Mouse (Mus musculus) midbrain, embryonic 11.5 days (tissue): ENCODE results near the gene Rbbp6. TPM values are rescaled to one million over a fixed set of nuclear protein-coding genes. Genes with fewer than 3 reads are reported as not detected.

Experiments used
- ATAC-seq: fragments of 200-750 bp; cut with Nextera tagmentation; 2 replicates; pipeline ENCODE4 v1.8.0; 2017; ENCODE audit warnings: moderate TSS enrichment, moderate library complexity; ENCODE audit not compliant: low FRiP score
- DNase-seq: peaks from one replicate; pipeline ENCODE4 v3.0.0; 2015; ENCODE audit warnings: low spot score; ENCODE audit errors: missing footprints
- H3K27ac ChIP-seq: fragments of 300-500 bp; sonication (generic); 2 replicates; pipeline ENCODE4 v1.5.1; 2014; ENCODE audit warnings: low read depth, low read length
- H3K27me3 ChIP-seq: fragments of 300-500 bp; sonication (generic); 2 replicates; pipeline ENCODE4 v1.6.1; 2014; ENCODE audit warnings: mild to moderate bottlenecking, low read length, moderate library complexity, mixed read lengths; ENCODE audit not compliant: control insufficient read depth, insufficient read depth
- H3K36me3 ChIP-seq: fragments of 300-500 bp; sonication (generic); 2 replicates; pipeline ENCODE4 v1.6.1; 2014; ENCODE audit warnings: mild to moderate bottlenecking, low read length, moderate library complexity, mixed read lengths; ENCODE audit not compliant: control insufficient read depth, insufficient read depth
- H3K4me1 ChIP-seq: fragments of 300-500 bp; sonication (generic); 2 replicates; pipeline ENCODE4 v1.6.1; 2014; ENCODE audit warnings: low read length; ENCODE audit not compliant: control insufficient read depth, insufficient read depth
- H3K4me2 ChIP-seq: fragments of 300-500 bp; sonication (generic); 2 replicates; pipeline ENCODE4 v1.6.1; 2014; ENCODE audit warnings: mild to moderate bottlenecking, moderate library complexity
- H3K4me3 ChIP-seq: fragments of 300-500 bp; sonication (generic); 2 replicates; pipeline ENCODE4 v1.5.1; 2014; ENCODE audit warnings: low read depth, low read length
- H3K9ac ChIP-seq: fragments of 300-500 bp; sonication (generic); 2 replicates; pipeline ENCODE4 v1.6.1; 2014; ENCODE audit warnings: low read length
- H3K9me3 ChIP-seq: fragments of 300-500 bp; sonication (generic); 2 replicates; pipeline ENCODE4 v1.6.1; 2016; ENCODE audit warnings: low read length; ENCODE audit not compliant: control insufficient read depth
- WGBS: fragments of 180-500 bp; shearing (Covaris S2); extraction: QIAGEN DNeasy Blood & Tissue Kit; methylation state at CpG from one replicate; pipeline ENCODE4 v1.1.7; 2014; 5-methylcytosine and 5-hydroxymethylcytosine counted together
- polyA plus RNA-seq: library from polyadenylated mRNA; unstranded; fragments of >200 nt; fragmentation: Nextera tagmentation; extraction: Ambion mirVana; gene quantifications from 2 replicates; pipeline ENCODE4 v1.2.1, GENCODE M21; 2014

The Rbbp6 gene
- 32.8 and 38.1 TPM in 2 replicates for polyA plus RNA-seq

DNA sequence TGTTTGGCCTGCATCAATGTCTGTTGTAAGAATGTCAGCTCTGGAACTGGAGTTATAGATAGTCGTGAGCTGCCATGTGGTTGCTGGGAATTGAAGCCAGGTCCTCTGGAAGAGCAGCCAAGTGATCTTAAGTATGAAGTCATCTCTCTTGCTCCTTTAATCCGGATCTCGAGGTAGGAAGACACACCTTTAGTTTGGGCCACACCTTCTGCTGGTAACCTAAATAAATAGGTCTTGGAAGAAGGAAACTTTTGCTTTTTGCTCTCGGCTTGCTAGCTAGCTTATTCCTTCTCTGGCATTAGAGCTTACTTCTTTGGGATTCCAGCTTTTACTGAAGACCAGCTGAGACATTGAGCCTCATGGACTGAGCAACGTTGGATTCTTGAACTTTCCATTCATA lies at the start of gene Rbbp6:
Gene Rbbp6, plus strand, starts transcription at position 301 of the 400 bp plus-strand sequence.
- Histone ChIP-seq H3K36me3 (no peaks in the 10 kb centered on the region), H3K4me3 (no peak within 1 kb of the TSS), H3K9ac (no peak within 1 kb of the TSS), H3K27ac (no peak within 1 kb of the TSS), H3K9me3 (no peaks in the 10 kb centered on the region), H3K4me1 (no peaks in the 10 kb centered on the region; the same call in 1 of the 2 replicates), H3K27me3 (no peaks in the 10 kb centered on the region), H3K4me2 (no peak within 1 kb of the TSS)
- DNase-seq = no peak
- ATAC-seq = no peak
- WGBS = 83% methylated on average over 5 of the region's 5 CpGs

DNA sequence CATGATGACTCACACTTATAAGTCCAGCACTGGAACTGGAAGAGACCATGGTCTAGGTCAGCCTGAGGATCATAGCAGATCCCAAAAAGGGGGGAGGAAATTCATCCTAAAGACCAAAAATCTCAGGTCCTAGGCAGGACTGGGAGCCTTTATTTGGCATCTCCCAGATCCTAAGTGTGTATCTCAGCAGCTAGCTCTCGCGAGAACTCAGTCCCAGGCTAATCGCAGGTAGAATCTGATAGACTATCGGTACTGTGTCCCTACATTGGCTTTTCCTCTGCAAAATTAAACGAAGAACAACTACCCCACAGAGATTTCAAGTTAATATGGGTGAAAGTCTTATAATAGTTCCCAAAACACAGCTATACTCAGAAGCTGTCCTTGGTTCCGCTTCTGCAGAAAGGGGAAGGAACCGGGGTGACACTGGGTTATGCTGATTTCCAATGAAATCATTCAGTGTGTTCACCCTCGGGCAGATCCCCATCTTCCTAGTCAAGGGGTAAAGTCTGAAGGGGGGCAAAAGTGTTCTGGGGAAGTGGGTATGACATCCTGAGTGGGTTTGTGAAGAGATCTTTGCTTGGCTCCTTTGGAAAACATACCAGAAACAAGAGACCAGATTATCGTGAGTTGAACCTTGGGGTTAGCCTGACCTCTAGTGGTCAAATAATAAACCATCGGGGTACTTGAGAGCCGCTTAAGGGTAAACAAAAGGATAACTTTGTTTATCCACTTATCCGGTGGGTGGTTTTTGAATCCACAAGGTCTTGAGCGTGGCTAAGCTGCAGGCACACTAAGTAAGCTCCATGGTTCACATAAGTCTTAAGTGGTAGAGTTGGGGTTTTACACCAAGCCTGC lies 45.5 kb upstream of the Rbbp6 start:
- DNase-seq = peak; percentile 96
- peak overlapping the region; percentile 8; the same call in 1 of the 2 replicates for H3K4me2 ChIP-seq
- no peak overlapping the region for H3K9ac ChIP-seq
- H3K4me3 ChIP-seq = no peak overlapping the region
- 45% methylated on average over 13 of the region's 13 CpGs for WGBS
- H3K9me3 ChIP-seq = no peaks in the 10 kb centered on the region
- H3K27ac ChIP-seq = no peak overlapping the region
- H3K4me1 ChIP-seq = no peaks in the 10 kb centered on the region
- no peaks in the 10 kb centered on the region for H3K36me3 ChIP-seq
- ATAC-seq = peak; percentile 61
- no peaks in the 10 kb centered on the region for H3K27me3 ChIP-seq

DNA sequence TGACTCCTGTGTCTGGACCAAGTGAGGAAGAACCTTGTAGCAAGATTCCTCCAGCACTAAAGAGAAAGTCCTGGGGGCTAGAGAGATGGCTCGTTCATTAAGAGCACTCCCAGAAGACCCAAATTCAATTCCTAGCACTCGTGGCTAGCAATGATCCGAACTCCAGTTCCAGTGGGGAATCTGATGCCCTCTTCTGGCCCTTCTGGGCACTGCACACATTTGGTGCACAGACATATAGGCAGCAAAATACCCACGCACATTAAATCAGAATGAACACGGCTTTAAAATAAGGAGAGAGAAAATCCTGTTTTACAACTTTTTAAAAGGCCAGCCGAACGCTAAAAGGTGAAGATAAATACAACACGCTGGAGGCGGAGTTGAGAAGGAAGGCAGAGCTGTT lies 43.9 kb upstream of the Rbbp6 start:
- ATAC-seq = no peak
- H3K4me3 ChIP-seq = no peak overlapping the region
- no peaks in the 10 kb centered on the region for H3K4me1 ChIP-seq
- 84% methylated on average over 9 of the region's 9 CpGs for WGBS
- no peaks in the 10 kb centered on the region for H3K9me3 ChIP-seq
- no peaks in the 10 kb centered on the region for H3K27me3 ChIP-seq
- no peak overlapping the region for H3K9ac ChIP-seq
- no peak overlapping the region for H3K27ac ChIP-seq
- no peak overlapping the region for H3K4me2 ChIP-seq
- H3K36me3 ChIP-seq = no peaks in the 10 kb centered on the region
- DNase-seq = no peak

DNA sequence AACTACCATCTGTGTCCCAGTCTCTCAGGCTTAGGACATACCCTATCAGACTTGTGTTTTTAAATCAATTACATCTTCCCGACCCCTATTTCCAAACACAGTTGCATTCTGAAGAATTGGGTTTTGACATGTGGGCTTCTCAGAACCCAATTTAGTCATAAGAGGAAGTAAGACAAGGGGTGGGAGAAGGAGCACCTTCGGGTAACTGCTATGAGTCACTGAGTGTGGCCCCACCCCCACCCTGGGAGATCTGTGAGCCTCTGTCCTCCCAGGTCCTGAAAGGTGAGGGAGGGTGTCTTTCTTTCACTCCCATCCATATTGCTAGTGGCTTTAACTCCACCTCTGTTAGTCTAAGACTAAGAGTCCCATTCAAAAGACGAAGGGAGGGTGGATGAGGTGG lies 41.2 kb upstream of the Rbbp6 start:
- H3K4me1 ChIP-seq = no peaks in the 10 kb centered on the region
- ATAC-seq (no peak), DNase-seq (no peak)
- H3K9ac ChIP-seq = no peak overlapping the region
- H3K27me3 ChIP-seq = no peaks in the 10 kb centered on the region
- no peak overlapping the region for H3K27ac ChIP-seq
- no peaks in the 10 kb centered on the region for H3K9me3 ChIP-seq
- H3K4me3 ChIP-seq = no peak overlapping the region
- 79% methylated on average over 3 of the region's 3 CpGs for WGBS
- no peaks in the 10 kb centered on the region for H3K36me3 ChIP-seq
- H3K4me2 ChIP-seq = no peak overlapping the region

DNA sequence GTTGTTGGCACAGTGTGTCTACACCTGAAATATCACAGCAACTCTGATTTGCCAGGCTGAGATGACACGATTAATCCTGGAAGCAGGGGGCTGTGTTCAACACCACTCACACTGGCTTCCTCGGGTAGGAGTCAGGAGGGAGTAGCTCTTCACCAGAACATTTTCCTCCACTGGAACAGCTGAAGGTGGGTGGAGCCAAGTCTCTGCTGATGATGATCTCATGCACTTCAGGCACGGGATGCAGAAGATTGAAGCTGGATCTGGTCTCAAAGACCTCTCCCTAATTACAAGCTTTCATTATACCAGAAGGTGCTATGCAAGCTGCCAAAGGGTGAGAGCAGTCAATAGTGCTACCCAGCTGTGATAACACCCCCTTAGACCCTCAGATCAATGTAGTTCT lies 35.0 kb upstream of the Rbbp6 start:
- H3K9me3 ChIP-seq = no peaks in the 10 kb centered on the region
- WGBS = 49% methylated on average over 3 of the region's 3 CpGs
- no peak for DNase-seq
- H3K27me3 ChIP-seq = no peaks in the 10 kb centered on the region
- no peak overlapping the region for H3K9ac ChIP-seq
- ATAC-seq = no peak
- no peaks in the 10 kb centered on the region for H3K4me1 ChIP-seq
- H3K4me3 ChIP-seq = no peak overlapping the region
- H3K27ac ChIP-seq = no peak overlapping the region
- no peak overlapping the region for H3K4me2 ChIP-seq
- H3K36me3 ChIP-seq = no peaks in the 10 kb centered on the region

DNA sequence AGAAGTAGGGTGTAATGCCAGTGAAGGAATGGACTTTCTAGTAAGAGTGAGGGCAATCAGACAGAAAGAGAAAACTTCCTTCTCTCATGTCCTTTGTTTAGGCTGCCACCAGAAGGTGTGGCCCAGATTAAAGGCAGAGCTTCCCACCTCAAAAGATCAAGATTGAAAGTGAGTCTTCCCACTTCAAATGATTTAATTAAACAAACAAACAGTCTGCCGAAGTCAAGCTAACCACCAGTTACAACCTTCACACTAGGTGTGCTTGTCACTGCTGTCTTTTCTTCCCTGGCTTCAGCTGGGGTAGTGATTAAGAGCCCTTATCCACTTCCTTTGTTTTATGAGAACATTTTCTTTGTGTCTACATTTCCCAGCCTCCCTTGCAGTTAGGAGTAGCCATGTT lies 33.3 kb upstream of the Rbbp6 start:
- DNase-seq (no peak), ATAC-seq (no peak)
- Histone ChIP-seq H3K27me3 (no peaks in the 10 kb centered on the region), H3K27ac (no peak overlapping the region), H3K4me2 (no peak overlapping the region), H3K4me1 (no peaks in the 10 kb centered on the region), H3K4me3 (no peak overlapping the region), H3K36me3 (no peaks in the 10 kb centered on the region), H3K9me3 (no peaks in the 10 kb centered on the region), H3K9ac (no peak overlapping the region)
- WGBS = 48% methylated on average over 1 of the region's 1 CpGs

DNA sequence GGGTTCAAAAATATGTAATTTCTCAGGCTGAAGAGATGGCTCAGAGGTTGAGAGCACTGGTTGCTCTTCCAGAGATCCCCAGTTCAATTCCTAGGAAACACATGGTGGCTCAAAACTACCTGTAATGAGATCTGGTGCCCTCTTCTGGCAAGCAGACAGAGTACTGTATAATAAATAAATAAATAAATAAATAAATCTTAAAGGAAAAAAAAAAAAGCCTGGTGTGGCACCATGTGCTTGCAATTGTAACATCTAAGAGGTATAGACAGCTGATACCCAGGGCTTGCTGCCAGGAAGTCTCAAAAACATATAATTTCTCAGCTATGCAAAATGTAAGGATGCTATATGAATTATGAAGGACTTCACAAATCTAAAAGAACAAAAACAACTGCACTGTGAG lies 28.9 kb upstream of the Rbbp6 start:
- H3K4me1 ChIP-seq = no peaks in the 10 kb centered on the region
- ATAC-seq = no peak
- H3K9me3 ChIP-seq = no peaks in the 10 kb centered on the region
- H3K9ac ChIP-seq = no peak overlapping the region
- H3K27me3 ChIP-seq = no peaks in the 10 kb centered on the region
- DNase-seq = no peak
- H3K27ac ChIP-seq = no peak overlapping the region
- no peak overlapping the region for H3K4me3 ChIP-seq
- no peak overlapping the region for H3K4me2 ChIP-seq
- H3K36me3 ChIP-seq = no peaks in the 10 kb centered on the region

DNA sequence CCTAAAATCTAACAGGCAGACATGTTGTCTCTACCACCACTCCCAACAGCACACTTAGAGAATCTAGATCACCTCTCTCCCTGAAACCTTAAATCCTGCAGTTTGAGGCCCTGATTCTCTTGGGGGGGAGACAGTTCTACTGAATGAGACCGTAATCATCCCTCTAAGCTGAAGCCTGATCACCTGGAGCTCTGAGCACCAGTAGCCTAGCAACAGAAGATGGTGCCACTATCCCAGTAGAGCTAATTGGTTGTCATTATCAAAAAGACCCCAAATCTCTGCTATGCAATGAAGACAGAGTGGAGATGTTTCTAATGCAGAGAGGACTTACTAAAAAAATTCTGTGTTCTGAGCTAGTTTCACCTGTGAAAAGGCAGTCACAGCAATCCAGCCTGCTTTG lies 27.3 kb upstream of the Rbbp6 start:
- Histone ChIP-seq H3K36me3 (no peaks in the 10 kb centered on the region), H3K4me1 (no peaks in the 10 kb centered on the region), H3K4me2 (no peak overlapping the region), H3K4me3 (no peak overlapping the region), H3K9me3 (no peaks in the 10 kb centered on the region), H3K27ac (no peak overlapping the region), H3K27me3 (no peaks in the 10 kb centered on the region), H3K9ac (no peak overlapping the region)
- DNase-seq = no peak
- ATAC-seq = no peak
- WGBS = 71% methylated on average over 1 of the region's 1 CpGs

DNA sequence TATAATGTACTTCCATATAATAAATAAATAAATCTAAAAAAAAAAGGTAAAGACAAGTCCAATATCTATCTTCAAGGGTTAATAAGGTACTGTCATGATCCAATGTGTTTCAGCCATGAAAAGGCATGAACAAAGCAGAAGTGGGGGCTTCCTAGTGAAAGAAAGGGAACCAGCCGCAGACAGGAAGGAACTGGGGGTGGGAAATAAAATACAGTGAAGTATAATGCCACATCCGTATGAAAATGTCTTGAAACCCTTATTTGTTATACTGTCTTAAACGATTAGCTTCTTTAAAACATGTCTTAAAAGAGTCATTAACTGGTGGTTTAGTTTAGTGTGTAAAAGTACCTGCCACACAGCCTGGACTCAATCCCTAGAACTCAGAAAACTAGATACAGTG lies 26.3 kb upstream of the Rbbp6 start:
- Histone ChIP-seq H3K4me2 (no peak overlapping the region), H3K4me1 (no peaks in the 10 kb centered on the region), H3K27me3 (no peaks in the 10 kb centered on the region), H3K9me3 (no peaks in the 10 kb centered on the region), H3K4me3 (no peak overlapping the region), H3K27ac (no peak overlapping the region), H3K9ac (no peak overlapping the region), H3K36me3 (no peaks in the 10 kb centered on the region)
- DNase-seq (no peak), ATAC-seq (no peak)
- WGBS = 93% methylated on average over 3 of the region's 3 CpGs
